Mouse (Mus musculus) midbrain, embryonic 15.5 days (tissue): ENCODE measurements around the gene Tmem266. TPM values are rescaled to one million over a fixed set of nuclear protein-coding genes. Genes with fewer than 3 reads are reported as not detected.

Experiments
- ATAC-seq: fragments of 200-750 bp; cut with Nextera tagmentation; replicated peaks from 2 replicates; pipeline ENCODE4 v1.8.0; 2017; ENCODE audit warnings: moderate TSS enrichment
- H3K27ac ChIP-seq: fragments of 300-500 bp; sonication (generic); 2 replicates; pipeline ENCODE4 v1.5.1; 2015; ENCODE audit warnings: mild to moderate bottlenecking, inconsistent platforms
- H3K27me3 ChIP-seq: fragments of 300-500 bp; sonication (generic); replicated peaks from 2 replicates; pipeline ENCODE4 v1.6.1; 2015; ENCODE audit warnings: inconsistent platforms
- H3K36me3 ChIP-seq: fragments of 300-500 bp; sonication (generic); replicated peaks from 2 replicates; pipeline ENCODE4 v1.6.1; 2015; ENCODE audit warnings: inconsistent platforms
- H3K4me1 ChIP-seq: fragments of 300-500 bp; sonication (generic); 2 replicates; pipeline ENCODE4 v1.6.1; 2015; ENCODE audit warnings: inconsistent platforms
- H3K4me2 ChIP-seq: fragments of 300-500 bp; sonication (generic); 2 replicates; pipeline ENCODE4 v1.6.1; 2015; ENCODE audit warnings: inconsistent platforms, mild to moderate bottlenecking, moderate library complexity
- H3K4me3 ChIP-seq: fragments of 300-500 bp; sonication (generic); 2 replicates; pipeline ENCODE4 v1.5.1; 2015; ENCODE audit warnings: mild to moderate bottlenecking, inconsistent platforms
- H3K9ac ChIP-seq: fragments of 300-500 bp; sonication (generic); 2 replicates; pipeline ENCODE4 v1.6.1; 2015; ENCODE audit warnings: mild to moderate bottlenecking, inconsistent platforms
- H3K9me3 ChIP-seq: fragments of 300-500 bp; sonication (generic); 2 replicates; pipeline ENCODE4 v1.6.1; 2016; ENCODE audit warnings: inconsistent platforms
- WGBS: fragments of 180-500 bp; shearing (Covaris S2); methylation state at CpG from one replicate; pipeline ENCODE4 v1.1.7; 2015; ENCODE audit warnings: mixed read lengths; 5-methylcytosine and 5-hydroxymethylcytosine counted together
- polyA plus RNA-seq: library from polyadenylated mRNA; unstranded; fragments of >200 nt; fragmentation: Nextera tagmentation; extraction: Ambion mirVana; gene quantifications from 2 replicates; pipeline ENCODE4 v1.2.1, GENCODE M21; 2015

The Tmem266 gene
- polyA plus RNA-seq, 1 experiment from 2014 or later: 5.8 TPM

- no peaks in the 10 kb centered on the region for H3K9me3 ChIP-seq
- H3K9ac ChIP-seq: no peak overlapping the region
- H3K27me3 ChIP-seq: no peaks in the 10 kb centered on the region
- H3K4me2 ChIP-seq: no peak overlapping the region
- no peaks in the 10 kb centered on the region for H3K36me3 ChIP-seq
- no peak overlapping the region for H3K27ac ChIP-seq
- no peak overlapping the region for H3K4me3 ChIP-seq
- 0 out of 2 replicates have a peak, but pooled peaks cover 5% of the 10 kb centered on the region for H3K4me1 ChIP-seq
- WGBS: 74% methylated on average over 6 of the region's 6 CpGs
- ATAC-seq: no peak
These were observed 83.7 kb downstream of the Tmem266 start for GRCm38 (mm10) chr9:55410430-55410829.

- no peak overlapping the region for H3K4me2 ChIP-seq
- H3K9ac ChIP-seq: no peak overlapping the region
- 31% methylated on average over 6 of the region's 6 CpGs for WGBS
- H3K27ac ChIP-seq: no peak overlapping the region
- ATAC-seq: no peak
- no peaks in the 10 kb centered on the region for H3K36me3 ChIP-seq
- 0 out of 2 replicates have a peak, but pooled peaks cover 5% of the 10 kb centered on the region for H3K4me1 ChIP-seq
- H3K4me3 ChIP-seq: no peak overlapping the region
- no peaks in the 10 kb centered on the region for H3K27me3 ChIP-seq
- no peaks in the 10 kb centered on the region for H3K9me3 ChIP-seq
These were observed 84.4 kb downstream of the Tmem266 start for GRCm38 (mm10) chr9:55411154-55411553.

- Histone ChIP-seq H3K9me3 (no peaks in the 10 kb centered on the region), H3K4me3 (no peak overlapping the region), H3K9ac (no peak overlapping the region), H3K27me3 (no peaks in the 10 kb centered on the region), H3K27ac (no peak overlapping the region), H3K4me2 (no peak overlapping the region), H3K36me3 (no peaks in the 10 kb centered on the region), H3K4me1 (no peaks in the 10 kb centered on the region)
- WGBS: 91% methylated on average over 3 of the region's 3 CpGs
- no peak for ATAC-seq
These were observed 95.1 kb downstream of the Tmem266 start for GRCm38 (mm10) chr9:55421786-55422185.

- H3K9me3 ChIP-seq: no peaks in the 10 kb centered on the region
- no peak overlapping the region for H3K27ac ChIP-seq
- H3K36me3 ChIP-seq: no peaks in the 10 kb centered on the region
- H3K4me1 ChIP-seq: no peaks in the 10 kb centered on the region
- H3K9ac ChIP-seq: no peak overlapping the region
- no peak for ATAC-seq
- WGBS: 68% methylated on average over 14 of the region's 14 CpGs
- H3K4me2 ChIP-seq: no peak overlapping the region
- H3K4me3 ChIP-seq: no peak overlapping the region
- H3K27me3 ChIP-seq: no peaks in the 10 kb centered on the region
These were observed 97.0 kb downstream of the Tmem266 start for GRCm38 (mm10) chr9:55423451-55424424.

GRCm38 (mm10) chr9:55425271-55425810 lies 98.6 kb downstream of the Tmem266 start:
- no peaks in the 10 kb centered on the region for H3K9me3 ChIP-seq
- no peak overlapping the region for H3K27ac ChIP-seq
- no peak overlapping the region for H3K4me3 ChIP-seq
- no peak for ATAC-seq
- 67% methylated on average over 7 of the region's 7 CpGs for WGBS
- H3K4me2 ChIP-seq: no peak overlapping the region
- no peak overlapping the region for H3K9ac ChIP-seq
- H3K4me1 ChIP-seq: peaks cover 8% of the 10 kb centered on the region; the same call in 1 of the 2 replicates
- H3K36me3 ChIP-seq: no peaks in the 10 kb centered on the region
- no peaks in the 10 kb centered on the region for H3K27me3 ChIP-seq

- H3K9ac ChIP-seq: peak overlapping the region; percentile 22; the same call in 1 of the 2 replicates
- WGBS: 30% methylated on average over 12 of the region's 12 CpGs
- no peak overlapping the region for H3K4me3 ChIP-seq
- H3K36me3 ChIP-seq: no peaks in the 10 kb centered on the region
- H3K27ac ChIP-seq: no peak overlapping the region
- H3K27me3 ChIP-seq: 0 out of 2 replicates have a peak, but pooled peaks cover 3% of the 10 kb centered on the region
- ATAC-seq: peak; percentile 84
- H3K9me3 ChIP-seq: no peaks in the 10 kb centered on the region
- H3K4me1 ChIP-seq: peaks cover 15% of the 10 kb centered on the region; the same call in 1 of the 2 replicates
- H3K4me2 ChIP-seq: peak overlapping the region; percentile 27; the same call in 1 of the 2 replicates
These were observed 102.7 kb downstream of the Tmem266 start for GRCm38 (mm10) chr9:55429242-55429975.

- H3K4me2 ChIP-seq: peak overlapping the region; percentile 27
These were observed 103.4 kb downstream of the Tmem266 start for GRCm38 (mm10) chr9:55430133-55430532.

GRCm38 (mm10) chr9:55432306-55433289 lies 105.9 kb downstream of the Tmem266 start:
- Histone ChIP-seq H3K4me1 (peaks cover 15% of the 10 kb centered on the region; the same call in 1 of the 2 replicates), H3K27me3 (0 out of 2 replicates have a peak, but pooled peaks cover 3% of the 10 kb centered on the region), H3K36me3 (no peaks in the 10 kb centered on the region), H3K4me3 (no peak overlapping the region), H3K4me2 (no peak overlapping the region), H3K27ac (no peak overlapping the region), H3K9me3 (no peaks in the 10 kb centered on the region), H3K9ac (no peak overlapping the region)
- no peak for ATAC-seq
- WGBS: 77% methylated on average over 14 of the region's 14 CpGs

More at GRCm38 (mm10) chr9:55430133-55430532, 103.4 kb downstream of the Tmem266 start:
- Histone ChIP-seq H3K27ac (no peak overlapping the region), H3K9me3 (no peaks in the 10 kb centered on the region), H3K4me1 (peaks cover 15% of the 10 kb centered on the region; the same call in 1 of the 2 replicates), H3K27me3 (0 out of 2 replicates have a peak, but pooled peaks cover 3% of the 10 kb centered on the region), H3K36me3 (no peaks in the 10 kb centered on the region), H3K9ac (peak overlapping the region; percentile 22), H3K4me3 (peak overlapping the region; percentile 7; the same call in 1 of the 2 replicates)
- peak; percentile 27; the same call in 1 of the 2 replicates for ATAC-seq
- whole genome bisulfite sequencing: 24% methylated on average over 20 of the region's 20 CpGs

GRCm38 (mm10) chr9:55433875-55434274 lies 107.2 kb downstream of the Tmem266 start:
- 0 out of 2 replicates have a peak, but pooled peaks cover 3% of the 10 kb centered on the region for H3K27me3 ChIP-seq
- ATAC-seq: no peak
- no peak overlapping the region for H3K27ac ChIP-seq
- H3K9ac ChIP-seq: no peak overlapping the region
- H3K4me2 ChIP-seq: no peak overlapping the region
- H3K9me3 ChIP-seq: no peaks in the 10 kb centered on the region
- peaks cover 15% of the 10 kb centered on the region; the same call in 1 of the 2 replicates for H3K4me1 ChIP-seq
- 78% methylated on average over 5 of the region's 5 CpGs for WGBS
- no peak overlapping the region for H3K4me3 ChIP-seq
- no peaks in the 10 kb centered on the region for H3K36me3 ChIP-seq

GRCm38 (mm10) chr9:55438433-55438832 lies 111.7 kb downstream of the Tmem266 start:
- H3K27me3 ChIP-seq: no peaks in the 10 kb centered on the region
- no peak overlapping the region for H3K4me2 ChIP-seq
- WGBS: 70% methylated on average over 3 of the region's 3 CpGs
- no peak overlapping the region for H3K27ac ChIP-seq
- H3K9ac ChIP-seq: no peak overlapping the region
- H3K36me3 ChIP-seq: no peaks in the 10 kb centered on the region
- 0 out of 2 replicates have a peak, but pooled peaks cover 2% of the 10 kb centered on the region for H3K4me1 ChIP-seq
- H3K4me3 ChIP-seq: no peak overlapping the region
- no peak for ATAC-seq
- H3K9me3 ChIP-seq: no peaks in the 10 kb centered on the region

- ATAC-seq: no peak
- Histone ChIP-seq H3K27ac (no peak overlapping the region), H3K4me2 (no peak overlapping the region), H3K36me3 (no peaks in the 10 kb centered on the region), H3K4me3 (no peak overlapping the region), H3K9ac (no peak overlapping the region), H3K27me3 (no peaks in the 10 kb centered on the region), H3K9me3 (no peaks in the 10 kb centered on the region), H3K4me1 (no peaks in the 10 kb centered on the region)
- 88% methylated on average over 5 of the region's 5 CpGs for WGBS
These were observed 112.6 kb downstream of the Tmem266 start for GRCm38 (mm10) chr9:55439206-55439780.
